Mouse (Mus musculus): ENCODE results near the gene Armh1.

Armh1 gene

DNA sequence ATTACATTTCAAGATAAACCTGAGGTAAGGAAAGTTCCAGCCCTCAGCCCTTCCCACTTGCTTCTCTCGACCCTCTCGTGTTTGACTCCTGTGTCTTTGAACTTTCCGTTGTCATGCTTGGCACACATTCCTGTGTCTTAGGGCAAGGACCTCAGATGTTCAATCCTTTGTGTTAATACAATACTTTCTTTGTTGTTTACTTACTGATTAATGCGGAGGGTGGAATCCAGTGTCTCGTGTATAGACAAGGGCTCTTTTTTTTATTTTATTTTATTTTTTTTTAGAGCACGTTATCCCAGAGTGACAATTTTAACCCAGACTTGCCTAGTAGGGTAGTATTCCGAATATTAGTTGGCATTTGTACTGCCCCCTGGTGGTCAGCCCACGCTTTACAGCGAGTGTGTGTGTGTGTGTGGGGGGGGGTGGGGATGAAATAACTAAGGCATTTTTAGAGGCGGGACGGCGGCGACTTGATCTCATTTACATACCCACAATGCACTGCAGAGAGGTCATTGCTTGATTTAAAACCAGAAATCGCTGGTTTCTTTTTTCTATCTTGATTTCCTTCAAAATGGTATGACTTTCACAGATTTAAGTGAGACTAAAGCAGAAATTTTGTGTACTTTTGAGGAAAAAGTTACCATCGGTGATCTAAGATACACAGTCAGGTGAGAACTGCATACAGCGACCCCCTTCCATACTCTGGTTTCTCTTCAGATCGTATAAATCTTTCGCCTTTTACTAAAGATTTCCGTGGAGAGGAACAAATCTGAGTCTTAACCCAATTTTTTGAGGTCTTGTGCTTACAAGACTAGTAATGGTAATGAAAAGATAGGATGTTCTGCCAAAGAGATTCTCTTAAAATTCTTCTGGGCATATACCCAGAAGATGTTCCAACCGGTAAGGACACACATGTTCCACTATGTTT lies 41.5 kb downstream of the Armh1 start:
- no peaks in the 10 kb centered on the region for H3K9me3 ChIP-seq (ENCODE audit: low read length)
- H3K4me1 ChIP-seq (replicated peaks; ENCODE audit: low read depth, low read length), result peaks cover 35% of the 10 kb centered on the region
- H3K27me3 ChIP-seq (ENCODE audit: insufficient read depth, low read length), result peaks cover 3% of the 10 kb centered on the region; the same call in 1 of the 2 replicates
- no peak overlapping the region for H3K4me3 ChIP-seq (replicated peaks; ENCODE audit: low read length)
- TF ChIP-seq NANOG (IDR thresholded peaks at IDR 0.05; ENCODE audit: borderline replicate concordance, low read length) (no peak), POU5F1 (IDR thresholded peaks at IDR 0.05; ENCODE audit: borderline replicate concordance, low read length) (peak; percentile 15; the same call in 1 of the 2 replicates), CTCF (conservative IDR thresholded peaks at IDR 0.05; ENCODE audit: low read length) (peak; percentile 91)
- no peaks in the 10 kb centered on the region for H3K36me3 ChIP-seq (ENCODE audit: insufficient read depth, low read length)

DNA sequence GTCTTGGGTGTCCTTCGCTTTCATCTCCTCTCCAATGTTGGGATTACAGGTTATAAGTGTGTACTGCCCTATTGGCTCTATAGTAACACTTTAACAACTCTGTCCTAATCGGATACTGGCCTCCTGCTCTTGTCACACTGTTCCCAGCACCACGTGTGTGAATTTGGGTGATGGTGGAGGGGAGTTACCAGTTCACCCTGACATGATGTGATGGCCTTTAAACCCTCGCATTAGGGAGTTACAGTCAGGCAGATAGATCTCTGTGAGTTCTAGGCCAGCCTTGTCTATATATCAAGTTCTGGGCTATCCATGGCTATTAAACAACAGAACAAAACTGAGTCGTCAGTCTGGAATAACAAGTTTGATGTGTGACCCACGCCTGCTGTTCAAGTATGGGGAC lies 42.3 kb downstream of the Armh1 start:
- Histone ChIP-seq H3K36me3 (ENCODE audit: insufficient read depth, low read length) (no peaks in the 10 kb centered on the region), H3K4me3 (replicated peaks; ENCODE audit: low read length) (no peak overlapping the region), H3K27me3 (ENCODE audit: insufficient read depth, low read length) (no peaks in the 10 kb centered on the region), H3K9me3 (ENCODE audit: low read length) (no peaks in the 10 kb centered on the region), H3K4me1 (replicated peaks; ENCODE audit: low read depth, low read length) (peaks cover 35% of the 10 kb centered on the region)
- no peak for TF ChIP-seq POU5F1 (IDR thresholded peaks at IDR 0.05; ENCODE audit: borderline replicate concordance, low read length)
- TF ChIP-seq NANOG (IDR thresholded peaks at IDR 0.05; ENCODE audit: borderline replicate concordance, low read length), result no peak
- no peak for TF ChIP-seq CTCF (conservative IDR thresholded peaks at IDR 0.05; ENCODE audit: low read length)

DNA sequence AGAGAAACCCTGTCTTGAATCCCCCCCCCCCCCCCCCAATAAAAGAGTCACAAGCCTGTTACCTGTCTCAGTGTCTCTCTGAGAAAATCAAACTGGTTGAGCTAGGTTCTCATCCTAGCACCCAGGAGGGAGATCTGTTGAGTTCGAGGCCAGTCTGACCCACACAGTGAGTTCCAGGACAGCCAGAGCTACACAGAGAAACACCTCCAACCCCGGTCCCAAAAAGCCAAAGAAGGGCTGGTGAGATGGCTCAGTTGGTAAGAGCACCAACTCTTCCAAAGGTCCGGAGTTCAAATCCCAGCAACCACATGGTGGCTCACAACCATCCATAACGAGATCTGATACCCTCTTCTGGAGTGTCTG lies 49.0 kb downstream of the Armh1 start:
- no peaks in the 10 kb centered on the region for H3K27me3 ChIP-seq (ENCODE audit: insufficient read depth, low read length)
- H3K4me3 ChIP-seq (replicated peaks; ENCODE audit: low read length), result no peak overlapping the region
- TF ChIP-seq POU5F1 (IDR thresholded peaks at IDR 0.05; ENCODE audit: borderline replicate concordance, low read length) (no peak), CTCF (conservative IDR thresholded peaks at IDR 0.05; ENCODE audit: low read length) (no peak), NANOG (IDR thresholded peaks at IDR 0.05; ENCODE audit: borderline replicate concordance, low read length) (no peak)
- peaks cover 38% of the 10 kb centered on the region for H3K9me3 ChIP-seq (ENCODE audit: low read length)
- H3K36me3 ChIP-seq (ENCODE audit: insufficient read depth, low read length), result no peaks in the 10 kb centered on the region
- no peaks in the 10 kb centered on the region for H3K4me1 ChIP-seq (replicated peaks; ENCODE audit: low read depth, low read length)

DNA sequence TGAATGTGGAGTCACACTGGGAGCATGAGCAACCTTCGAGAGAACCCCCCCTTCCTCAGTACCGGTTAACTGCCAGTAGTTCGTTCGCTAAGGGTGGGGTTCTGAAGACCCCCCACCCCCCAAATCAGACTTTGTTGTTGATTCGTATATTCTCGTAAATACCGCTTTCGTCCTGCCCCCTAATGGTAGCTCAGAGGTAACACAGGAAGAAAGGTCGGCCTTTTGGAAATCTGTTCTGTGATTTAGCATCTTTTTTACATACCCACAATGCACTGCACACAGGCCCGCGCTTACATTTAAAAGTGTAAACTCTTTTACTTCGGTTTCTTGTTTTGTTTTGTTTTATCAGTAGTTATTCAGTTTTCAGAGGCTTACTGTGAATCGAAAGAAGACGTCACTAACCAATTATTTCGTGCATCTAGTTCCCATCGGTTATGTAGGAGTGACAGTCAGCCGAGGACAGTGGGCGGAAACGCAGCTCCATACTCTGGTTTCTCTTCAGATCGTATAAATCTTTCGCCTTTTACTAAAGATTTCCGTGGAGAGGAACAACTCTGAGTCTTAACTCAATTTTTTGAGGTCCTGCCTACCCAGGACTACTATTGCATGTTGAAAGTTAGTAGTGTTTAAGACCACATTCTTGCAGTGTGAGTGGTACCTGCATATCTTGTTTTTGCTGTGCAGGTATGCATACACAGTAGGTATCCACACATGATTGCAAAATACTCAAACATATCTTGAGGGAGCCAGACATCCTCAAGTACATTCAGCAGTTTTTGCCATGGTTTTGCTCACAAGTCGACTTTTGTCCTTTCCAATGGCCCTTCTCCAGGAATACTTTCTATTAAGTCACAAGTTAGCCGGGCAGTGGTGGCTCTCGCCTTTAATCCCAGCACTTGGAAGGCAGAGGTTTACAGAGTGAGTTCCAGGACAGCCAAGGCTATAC lies 49.6 kb downstream of the Armh1 start:
- TF ChIP-seq CTCF (conservative IDR thresholded peaks at IDR 0.05; ENCODE audit: low read length) (peak; percentile 48), NANOG (IDR thresholded peaks at IDR 0.05; ENCODE audit: borderline replicate concordance, low read length) (no peak)
- H3K27me3 ChIP-seq (ENCODE audit: insufficient read depth, low read length), result no peaks in the 10 kb centered on the region
- no peaks in the 10 kb centered on the region for H3K4me1 ChIP-seq (replicated peaks; ENCODE audit: low read depth, low read length)
- H3K9me3 ChIP-seq (ENCODE audit: low read length), result peaks cover 38% of the 10 kb centered on the region
- no peak overlapping the region for H3K4me3 ChIP-seq (replicated peaks; ENCODE audit: low read length)
- H3K36me3 ChIP-seq (ENCODE audit: insufficient read depth, low read length), result no peaks in the 10 kb centered on the region

DNA sequence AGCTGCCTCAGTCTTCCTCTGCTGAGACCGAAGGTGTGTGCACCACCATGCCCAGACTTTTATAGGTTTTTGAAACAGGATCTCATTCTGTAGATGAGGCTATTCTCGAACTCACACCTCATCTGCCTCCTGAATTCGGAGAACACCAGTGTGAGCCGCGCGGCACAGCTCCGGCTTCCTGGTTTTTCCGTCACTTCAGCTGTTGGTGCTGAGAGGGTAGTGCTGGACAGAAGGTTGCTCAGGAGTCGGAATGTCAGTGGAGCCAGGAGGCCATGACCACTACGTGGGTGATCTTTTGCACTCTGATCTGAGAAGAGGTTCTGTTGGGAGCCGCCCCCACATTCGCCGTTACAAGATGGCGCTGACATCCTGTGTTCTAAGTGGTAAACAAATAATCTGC lies 60.1 kb downstream of the Armh1 start:
- peaks cover 34% of the 10 kb centered on the region for H3K9me3 ChIP-seq (ENCODE audit: low read length)
- TF ChIP-seq POU5F1 (IDR thresholded peaks at IDR 0.05; ENCODE audit: borderline replicate concordance, low read length), result no peak
- TF ChIP-seq NANOG (IDR thresholded peaks at IDR 0.05; ENCODE audit: borderline replicate concordance, low read length), result no peak
- TF ChIP-seq CTCF (conservative IDR thresholded peaks at IDR 0.05; ENCODE audit: low read length), result no peak
- H3K4me1 ChIP-seq (replicated peaks; ENCODE audit: low read depth, low read length), result peaks cover 4% of the 10 kb centered on the region; the same call in 1 of the 2 replicates
- H3K27me3 ChIP-seq (ENCODE audit: insufficient read depth, low read length), result no peaks in the 10 kb centered on the region
- 0 out of 2 replicates have a peak overlapping the region, but pooled peaks have one; percentile 24 for H3K4me3 ChIP-seq (replicated peaks; ENCODE audit: low read length)
- H3K36me3 ChIP-seq (ENCODE audit: insufficient read depth, low read length), result no peaks in the 10 kb centered on the region

DNA sequence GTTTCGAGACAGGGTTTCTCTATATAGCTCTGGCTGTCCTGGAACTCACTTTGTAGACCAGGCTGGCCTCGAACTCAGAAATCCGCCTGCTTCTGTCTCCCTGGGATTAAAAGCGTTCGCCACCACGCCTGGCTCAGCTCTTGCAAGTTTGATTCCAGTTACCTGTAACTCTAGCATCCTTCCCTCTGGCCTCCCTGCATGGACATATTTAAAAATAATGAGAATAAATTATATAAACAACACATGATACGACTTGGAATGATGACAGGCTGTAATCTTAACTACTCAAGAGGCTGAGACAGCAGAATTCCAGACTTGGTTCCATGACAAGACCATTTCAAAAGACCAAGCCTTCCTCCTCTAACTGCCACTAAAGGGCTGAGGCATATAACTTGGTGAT lies 61.3 kb downstream of the Armh1 start:
- Histone ChIP-seq H3K4me3 (replicated peaks; ENCODE audit: low read length) (0 out of 2 replicates have a peak overlapping the region, but pooled peaks have one; percentile 24), H3K36me3 (ENCODE audit: insufficient read depth, low read length) (no peaks in the 10 kb centered on the region), H3K4me1 (replicated peaks; ENCODE audit: low read depth, low read length) (peaks cover 4% of the 10 kb centered on the region; the same call in 1 of the 2 replicates), H3K9me3 (ENCODE audit: low read length) (peaks cover 34% of the 10 kb centered on the region), H3K27me3 (ENCODE audit: insufficient read depth, low read length) (no peaks in the 10 kb centered on the region)
- no peak for TF ChIP-seq NANOG (IDR thresholded peaks at IDR 0.05; ENCODE audit: borderline replicate concordance, low read length)
- no peak for TF ChIP-seq CTCF (conservative IDR thresholded peaks at IDR 0.05; ENCODE audit: low read length)
- TF ChIP-seq POU5F1 (IDR thresholded peaks at IDR 0.05; ENCODE audit: borderline replicate concordance, low read length), result no peak

DNA sequence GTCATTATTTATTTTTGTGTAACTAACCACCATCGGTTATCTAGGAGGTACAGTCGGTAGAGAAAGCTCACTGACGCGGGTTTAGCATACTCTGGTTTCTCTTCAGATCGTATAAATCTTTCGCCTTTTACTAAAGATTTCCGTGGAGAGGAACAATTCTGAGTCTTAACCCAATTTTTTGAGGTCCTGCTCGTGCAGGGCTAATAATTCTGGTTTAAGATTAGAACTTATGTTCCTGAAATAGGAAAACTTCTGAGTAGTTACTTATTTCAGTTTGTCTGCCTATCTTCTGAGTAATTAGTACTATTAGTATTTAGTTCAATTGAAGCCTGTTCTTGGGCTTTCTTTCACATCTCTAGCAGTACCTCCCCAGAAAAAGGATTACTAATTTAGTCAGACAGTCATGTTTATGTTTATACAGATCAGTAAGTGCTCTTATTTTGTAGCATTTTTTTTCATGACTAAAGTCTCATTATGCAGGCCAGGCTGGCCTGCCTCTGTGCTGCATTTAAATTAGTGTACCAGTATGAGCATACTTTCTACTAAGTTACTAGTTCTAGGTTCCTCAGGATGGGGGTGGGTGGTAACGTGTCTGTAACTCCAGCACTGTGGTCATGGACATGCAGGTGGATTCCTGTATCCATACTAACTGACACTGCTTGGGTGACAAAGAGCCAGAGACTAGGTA lies 61.9 kb downstream of the Armh1 start:
- H3K4me3 ChIP-seq (replicated peaks; ENCODE audit: low read length), result no peak overlapping the region
- TF ChIP-seq CTCF (conservative IDR thresholded peaks at IDR 0.05; ENCODE audit: low read length), result no peak
- 0 out of 2 replicates have a peak, but pooled peaks have one; percentile 30 for TF ChIP-seq POU5F1 (IDR thresholded peaks at IDR 0.05; ENCODE audit: borderline replicate concordance, low read length)
- TF ChIP-seq NANOG (IDR thresholded peaks at IDR 0.05; ENCODE audit: borderline replicate concordance, low read length), result no peak
- peaks cover 34% of the 10 kb centered on the region for H3K9me3 ChIP-seq (ENCODE audit: low read length)
- H3K27me3 ChIP-seq (ENCODE audit: insufficient read depth, low read length), result no peaks in the 10 kb centered on the region
- H3K36me3 ChIP-seq (ENCODE audit: insufficient read depth, low read length), result no peaks in the 10 kb centered on the region
- H3K4me1 ChIP-seq (replicated peaks; ENCODE audit: low read depth, low read length), result peaks cover 4% of the 10 kb centered on the region; the same call in 1 of the 2 replicates

Measured in E14TG2a.4 (cell line).